11 mouse cellular contexts compared by ENCODE assay signal in genomic region chr6:51118833-51119535, GRCm38 (mm10).
DNase-seq lines count a peak whose midpoint lies in the region; ATAC-seq and TF ChIP-seq lines count a peak whose summit lies in the region.
"Had no signal": no experiment of that assay in that cellular context is flagged by ENCODE, and none has a peak within 500 bp of the region (broad histone marks: within the 10 kb centered on the region; RNA-seq: fewer than 3 reads in every experiment).

No protein-coding gene starts in this region.

- no peak overlapping the region for H3K4me3 ChIP-seq in heart, adult 2 months
- H3K4me3 ChIP-seq in lung, embryonic 16.5 days (ENCODE audit: low read length), result no peak overlapping the region
- H3K4me3 ChIP-seq in lung, adult 2 months (replicated peaks; ENCODE audit: extremely low read depth, low read depth, low read length), result no peak overlapping the region
- H3K4me3 ChIP-seq: forebrain, embryonic 15.5 days; heart, embryonic 15.5 days; midbrain, embryonic 13.5 days had no signal

- H3K27me3 ChIP-seq in heart, adult 2 months (ENCODE audit: control insufficient read depth, insufficient read depth, low read length), result no peaks in the 10 kb centered on the region
- H3K27me3 ChIP-seq in lung, embryonic 16.5 days (ENCODE audit: control insufficient read depth, insufficient read depth, low read depth, low read length), result no peaks in the 10 kb centered on the region
- H3K27me3 ChIP-seq: forebrain, embryonic 15.5 days; heart, embryonic 15.5 days; midbrain, embryonic 13.5 days had no signal

- no peaks in the 10 kb centered on the region for H3K79me2 ChIP-seq in heart, adult 2 months (replicated peaks; ENCODE audit: control insufficient read depth, insufficient read depth, low read length)

- H3K4me2 ChIP-seq in lung, embryonic 16.5 days (ENCODE audit: low read depth, low read length), result no peak overlapping the region
- H3K4me2 ChIP-seq: forebrain, embryonic 15.5 days; heart, embryonic 15.5 days; midbrain, embryonic 13.5 days had no signal

- TF ChIP-seq EP300 in heart, adult 2 months (IDR thresholded peaks at IDR 0.05; ENCODE audit: insufficient read depth, low read depth, low read length), result no peak

- H3K27ac ChIP-seq in heart, adult 2 months, result no peak overlapping the region
- no peak overlapping the region for H3K27ac ChIP-seq in lung, embryonic 16.5 days (ENCODE audit: low read length)
- H3K27ac ChIP-seq: forebrain, embryonic 15.5 days; heart, embryonic 15.5 days; midbrain, embryonic 13.5 days had no signal

- H3K9me3 ChIP-seq in lung, embryonic 16.5 days (ENCODE audit: control insufficient read depth, low read length), result no peaks in the 10 kb centered on the region
- H3K9me3 ChIP-seq: forebrain, embryonic 15.5 days; heart, embryonic 15.5 days; midbrain, embryonic 13.5 days had no signal

- DNase-seq in heart, adult 11 months, result peak; percentile 87
- no peak for DNase-seq in heart, adult 2 months
- DNase-seq in lung, adult 2 months, result no peak
- peak; percentile 7 to 24 for DNase-seq in kidney, postnatal 36 days
- DNase-seq in retina, postnatal 7 days (ENCODE audit: low read depth, low spot score), result peak; percentile 14
- DNase-seq in layer of hippocampus, postnatal 36 days, result no peak
- DNase-seq in thymus, postnatal 10 days (ENCODE audit: low spot score in 2 of 2), result no peak

- peak; percentile 36; the same call in 1 of the 2 replicates for ATAC-seq in lung, embryonic 16.5 days (ENCODE audit: low read depth)
- ATAC-seq: forebrain, embryonic 15.5 days; midbrain, embryonic 13.5 days had no signal

- intact Hi-C loops in heart, adult 2 months (cut with DNase I), result no loop called here

- TF ChIP-seq CTCF in heart, adult 2 months (IDR thresholded peaks at IDR 0.05), result no peak
- TF ChIP-seq CTCF in lung, adult 2 months (IDR thresholded peaks at IDR 0.05; ENCODE audit: insufficient read depth, low read length), result no peak

- H3K4me1 ChIP-seq in heart, adult 2 months (ENCODE audit: control insufficient read depth, insufficient read depth, low read length), result no peaks in the 10 kb centered on the region; the same call in 1 of the 2 replicates
- peaks cover 9% of the 10 kb centered on the region; the same call in 1 of the 2 replicates for H3K4me1 ChIP-seq in lung, embryonic 16.5 days (replicated peaks; ENCODE audit: control insufficient read depth, insufficient read depth, low read length)
- H3K4me1 ChIP-seq in lung, adult 2 months (ENCODE audit: control insufficient read depth, insufficient read depth, low read length), result no peaks in the 10 kb centered on the region; the same call in 1 of the 2 replicates

- 42% methylated on average over 9 of the region's 9 CpGs for WGBS in heart, adult 2 months
- 53% methylated on average over 9 of the region's 9 CpGs for WGBS in lung, embryonic 16.5 days
- WGBS in lung, adult 2 months, result 42% methylated on average over 9 of the region's 9 CpGs

- no peak for TF ChIP-seq POLR2A in heart, adult 2 months (IDR thresholded peaks at IDR 0.05; ENCODE audit: insufficient read depth, low read depth, low read length)
- no peak for TF ChIP-seq POLR2A in lung, adult 2 months (IDR thresholded peaks at IDR 0.05; ENCODE audit: borderline replicate concordance, extremely low read depth, low read depth, low read length)

- H3K9ac ChIP-seq in heart, adult 2 months (ENCODE audit: low read depth, low read length), result no peak overlapping the region
- no peak overlapping the region for H3K9ac ChIP-seq in lung, embryonic 16.5 days (ENCODE audit: low read length)
- H3K9ac ChIP-seq: forebrain, embryonic 15.5 days; heart, embryonic 15.5 days; midbrain, embryonic 13.5 days had no signal

- no peaks in the 10 kb centered on the region for H3K36me3 ChIP-seq in heart, adult 2 months (ENCODE audit: control insufficient read depth, insufficient read depth, low read length)
- no peaks in the 10 kb centered on the region for H3K36me3 ChIP-seq in lung, embryonic 16.5 days (ENCODE audit: control insufficient read depth, insufficient read depth, low read length)
- H3K36me3 ChIP-seq: forebrain, embryonic 15.5 days; heart, embryonic 15.5 days; midbrain, embryonic 13.5 days had no signal

Comparison
In these comparisons a context has a peak if more than half of its experiments do, and no peak if none do; other contexts are left out.
1. DNase-seq: peak in heart, adult 11 months (single experiment), kidney, postnatal 36 days (2 of 2) and retina, postnatal 7 days (single experiment); none in heart, adult 2 months (0 of 2), lung, adult 2 months (single experiment), layer of hippocampus, postnatal 36 days (0 of 2) and thymus, postnatal 10 days (0 of 2).